Mouse (Mus musculus) frontal cortex, adult 2 months (tissue): ENCODE data around the gene Fam53b. TPM values are rescaled to one million over a fixed set of nuclear protein-coding genes. Genes with fewer than 3 reads are reported as not detected.

ENCODE experiments used
- DNase-seq, 2 experiments: peaks; one replicate each; pipeline ENCODE4 v3.0.0; 2022; ENCODE audit warnings: low spot score in 1 of 2; ENCODE audit errors: extremely low spot score in 1 of 2
- polyA plus RNA-seq: library from polyadenylated mRNA; depleted of rRNA; stranded (reverse); fragments of >200 nt; gene quantifications from 2 replicates; pipeline ENCODE4 v1.2.3, GENCODE M21; 2012

Gene Fam53b
- polyA plus RNA-seq, 1 experiment: 14.7 TPM

- DNase-seq: peak in 1 of 2 experiments; percentile 57
Observed at GRCm38 (mm10) chr7:132767999-132768370, 45.7 kb downstream of the Fam53b start.

- DNase-seq: no peak
Observed at GRCm38 (mm10) chr7:132767233-132767998, 46.3 kb downstream of the Fam53b start.

GRCm38 (mm10) chr7:132766235-132766871, 47.3 kb downstream of the Fam53b start:
- no peak for DNase-seq

- no peak for DNase-seq
Observed at GRCm38 (mm10) chr7:132765629-132766186, 48.0 kb downstream of the Fam53b start.

GRCm38 (mm10) chr7:132764896-132765491, 48.7 kb downstream of the Fam53b start:
- no peak for DNase-seq

- no peak for DNase-seq
Observed at GRCm38 (mm10) chr7:132764314-132764713, 49.4 kb downstream of the Fam53b start.

- no peak for DNase-seq
Observed at GRCm38 (mm10) chr7:132763911-132764310, 49.8 kb downstream of the Fam53b start.

- DNase-seq: peak; percentile 64 to 81
Observed at GRCm38 (mm10) chr7:132763351-132763750, 50.3 kb downstream of the Fam53b start.

- DNase-seq: no peak
Observed at GRCm38 (mm10) chr7:132761409-132761808, 52.3 kb downstream of the Fam53b start.

- DNase-seq: no peak
Observed at GRCm38 (mm10) chr7:132760589-132761180, 53.0 kb downstream of the Fam53b start.

- no peak for DNase-seq
Observed at GRCm38 (mm10) chr7:132759926-132760325, 53.8 kb downstream of the Fam53b start.

GRCm38 (mm10) chr7:132759405-132759891, 54.2 kb downstream of the Fam53b start:
- DNase-seq: no peak

GRCm38 (mm10) chr7:132758875-132759274, 54.8 kb downstream of the Fam53b start:
- DNase-seq: no peak

- DNase-seq: no peak
Observed at GRCm38 (mm10) chr7:132756325-132756724, 57.4 kb downstream of the Fam53b start.

- DNase-seq: no peak
Observed at GRCm38 (mm10) chr7:132754389-132754750, 59.3 kb downstream of the Fam53b start.

GRCm38 (mm10) chr7:132753518-132754388, 59.9 kb downstream of the Fam53b start:
- no peak for DNase-seq

GRCm38 (mm10) chr7:132751716-132752115, 62.0 kb downstream of the Fam53b start:
- no peak for DNase-seq

GRCm38 (mm10) chr7:132749504-132749903, 64.2 kb downstream of the Fam53b start:
- no peak for DNase-seq

- no peak for DNase-seq
Observed at GRCm38 (mm10) chr7:132748076-132748769, 65.5 kb downstream of the Fam53b start.
